Mouse (Mus musculus) hematopoietic multipotent progenitor cell, adult 10-12 weeks (in vitro differentiated cells): Measurements from ENCODE around the gene Rnls. TPM values are rescaled to one million over a fixed set of nuclear protein-coding genes. Genes with fewer than 3 reads are reported as not detected.

Experiments used
- polyA plus RNA-seq: library from polyadenylated mRNA; stranded (reverse); fragments of >175 nt; gene quantifications from 2 replicates; pipeline ENCODE4 v1.2.3, GENCODE M21; 2012; ENCODE audit warnings: low replicate concordance

The Rnls gene
- 0.89 and 1.3 TPM in 2 replicates for polyA plus RNA-seq

GRCm38 (mm10) chr19:33391651-33392382 lies at the start of gene Rnls:
TSS of gene Rnls (minus strand) at chr19:33392295.

Other genes starting within 250 kb of the Rnls start
- gene Lipo4, start 125.5 kb upstream of the Rnls start, polyA plus RNA-seq, result not detected in 2 replicates
- not detected in 2 replicates for gene Gm8978, start 233.0 kb upstream of the Rnls start, polyA plus RNA-seq